Mouse (Mus musculus): ENCODE results near the gene Dync1i1.

Gene Dync1i1

DNA sequence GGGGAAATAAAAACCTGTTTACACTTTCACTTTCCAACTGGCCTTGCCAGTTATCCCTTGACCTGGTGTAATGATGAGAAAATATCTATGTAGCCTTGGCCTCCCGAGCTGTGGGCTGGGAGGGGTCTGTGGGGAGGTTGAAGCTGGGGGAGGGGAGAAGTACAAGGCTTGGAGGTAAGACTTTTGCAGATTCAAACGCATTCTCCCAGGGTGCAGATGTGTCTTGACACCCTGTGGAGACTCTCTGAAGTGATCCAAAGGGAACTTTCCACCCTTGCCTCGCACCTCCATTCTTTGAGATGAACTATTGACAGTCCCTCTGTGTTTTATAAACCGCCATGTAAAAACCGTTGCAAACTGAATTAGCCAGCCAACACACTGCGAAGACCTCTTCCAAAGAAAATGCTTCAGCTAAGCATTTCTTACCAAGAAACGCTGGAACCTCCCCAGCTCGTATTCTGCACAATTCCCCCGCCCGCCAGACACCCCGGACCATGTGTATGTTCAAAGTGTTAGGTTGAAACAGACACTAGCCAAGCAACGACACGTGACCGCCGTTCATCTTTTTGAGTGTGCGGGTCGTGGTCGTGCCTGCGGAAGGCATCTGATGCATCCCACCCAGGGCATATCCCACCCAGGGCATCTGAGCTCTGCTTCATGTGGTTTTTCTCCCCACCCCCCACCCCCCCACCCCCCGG lies 133.6 kb downstream of the Dync1i1 start:
- peak in 1 of 2 experiments; percentile 37 for DNase-seq

DNA sequence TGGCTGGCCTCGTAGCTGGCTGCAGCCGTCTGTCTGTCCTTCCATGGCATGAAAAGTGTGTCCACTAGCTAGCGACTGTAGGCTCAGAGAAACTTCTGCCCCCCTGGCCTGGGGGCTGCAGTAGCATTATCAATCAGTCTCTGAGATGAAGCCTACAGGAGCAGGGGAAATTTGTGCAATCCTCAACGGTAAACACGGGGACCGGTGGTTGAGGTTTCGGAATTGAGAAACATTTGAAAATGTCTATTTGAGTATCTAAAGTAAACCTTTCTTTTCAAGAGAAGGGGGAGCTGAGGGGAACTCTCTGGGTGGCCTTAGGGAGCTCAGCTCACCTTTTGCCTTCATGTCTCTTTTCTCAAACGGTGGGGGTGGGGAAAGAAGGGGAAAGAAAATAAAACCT lies 134.2 kb downstream of the Dync1i1 start:
- DNase-seq = no peak

DNA sequence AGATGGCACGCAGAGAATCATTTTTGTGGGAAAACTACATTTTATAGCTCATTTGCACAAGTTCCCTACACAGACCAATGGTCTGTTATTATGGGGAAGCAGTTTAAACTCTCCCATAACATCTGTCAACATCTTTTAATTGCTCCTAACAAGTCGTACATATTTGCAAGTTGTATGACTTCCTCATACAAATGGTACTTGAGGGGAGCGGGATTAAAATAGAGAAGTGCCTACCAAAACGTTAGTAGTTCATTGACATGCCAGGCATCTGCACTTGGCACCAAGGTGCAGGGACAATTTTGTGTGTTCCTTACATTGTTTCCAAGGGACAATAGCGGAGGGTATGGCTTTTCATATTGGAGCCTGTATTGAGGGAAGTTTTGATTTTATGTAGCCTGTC lies 140.7 kb downstream of the Dync1i1 start:
- DNase-seq = no peak

GRCm38 (mm10) chr6:5867221-5867620 lies 141.8 kb downstream of the Dync1i1 start:
- no peak for DNase-seq

DNA sequence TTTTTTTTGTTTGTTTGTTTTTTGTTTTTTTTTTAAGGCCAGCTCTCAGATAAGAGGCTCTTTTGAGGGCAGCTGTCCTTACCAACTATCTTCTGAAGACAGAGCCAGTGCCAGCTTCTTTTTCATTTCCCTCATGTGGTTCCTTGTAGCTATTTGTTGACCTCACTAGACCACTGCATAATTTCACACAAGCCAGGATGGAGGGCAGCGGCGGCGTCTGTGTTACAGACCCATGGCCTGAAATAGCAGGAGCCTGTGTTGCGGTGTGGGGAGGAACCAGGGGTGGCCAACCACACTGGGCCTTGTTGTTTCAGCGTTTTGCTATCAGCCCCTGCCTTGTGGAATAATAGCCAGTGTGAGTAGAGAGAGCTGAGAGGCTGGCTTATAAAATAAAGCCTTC lies 145.6 kb downstream of the Dync1i1 start:
- no peak for DNase-seq

- no peak for DNase-seq
These were observed 146.3 kb downstream of the Dync1i1 start for GRCm38 (mm10) chr6:5871581-5872298.

GRCm38 (mm10) chr6:5889341-5889740 lies 163.9 kb downstream of the Dync1i1 start:
- DNase-seq = peak; percentile 83 to 84

GRCm38 (mm10) chr6:5911295-5911694 lies 185.9 kb downstream of the Dync1i1 start:
- DNase-seq = no peak

DNA sequence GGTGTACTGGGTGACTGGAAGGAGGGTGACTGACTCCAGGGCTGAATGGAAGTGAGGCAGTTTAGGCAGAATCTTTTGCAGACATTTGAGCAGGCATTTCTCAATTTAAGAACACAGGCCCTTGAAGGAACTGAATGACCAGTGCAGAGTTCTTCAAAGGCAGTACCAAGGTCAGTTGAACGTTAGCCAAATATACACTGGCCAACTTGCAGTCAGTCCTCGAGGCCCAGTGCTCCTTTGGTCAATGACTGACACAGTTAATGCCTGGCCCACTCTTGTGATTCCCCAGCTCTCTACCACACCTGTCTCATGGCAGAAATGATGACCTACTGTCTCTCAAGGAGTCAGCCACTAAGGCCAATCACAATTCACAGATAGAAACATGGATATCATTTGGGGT lies 189.6 kb downstream of the Dync1i1 start:
- peak; percentile 62 to 76 for DNase-seq

- no peak for DNase-seq
These were observed 195.2 kb downstream of the Dync1i1 start for GRCm38 (mm10) chr6:5920670-5921069.

- DNase-seq = no peak
These were observed 197.2 kb downstream of the Dync1i1 start for GRCm38 (mm10) chr6:5922676-5923075.

DNA sequence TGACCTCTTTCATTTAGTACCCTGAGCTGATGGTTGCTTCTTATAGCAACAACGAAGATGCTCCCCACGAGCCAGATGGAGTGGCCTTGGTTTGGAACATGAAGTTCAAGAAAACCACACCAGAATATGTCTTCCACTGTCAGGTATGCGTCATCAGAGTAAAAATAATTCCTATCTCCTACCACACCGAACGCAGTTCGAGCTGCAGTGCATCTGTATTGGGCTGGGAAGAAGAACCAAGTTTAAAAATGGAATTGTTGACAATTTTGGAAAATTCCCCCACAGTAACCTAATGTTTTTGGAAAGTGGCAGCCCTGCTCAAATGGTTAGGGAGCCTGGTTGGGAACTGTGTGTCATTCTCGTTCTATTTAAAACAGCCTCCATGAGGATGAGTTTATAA lies 197.7 kb downstream of the Dync1i1 start:
- no peak for DNase-seq

GRCm38 (mm10) chr6:5930140-5930539 lies 204.7 kb downstream of the Dync1i1 start:
- no peak for DNase-seq

DNA sequence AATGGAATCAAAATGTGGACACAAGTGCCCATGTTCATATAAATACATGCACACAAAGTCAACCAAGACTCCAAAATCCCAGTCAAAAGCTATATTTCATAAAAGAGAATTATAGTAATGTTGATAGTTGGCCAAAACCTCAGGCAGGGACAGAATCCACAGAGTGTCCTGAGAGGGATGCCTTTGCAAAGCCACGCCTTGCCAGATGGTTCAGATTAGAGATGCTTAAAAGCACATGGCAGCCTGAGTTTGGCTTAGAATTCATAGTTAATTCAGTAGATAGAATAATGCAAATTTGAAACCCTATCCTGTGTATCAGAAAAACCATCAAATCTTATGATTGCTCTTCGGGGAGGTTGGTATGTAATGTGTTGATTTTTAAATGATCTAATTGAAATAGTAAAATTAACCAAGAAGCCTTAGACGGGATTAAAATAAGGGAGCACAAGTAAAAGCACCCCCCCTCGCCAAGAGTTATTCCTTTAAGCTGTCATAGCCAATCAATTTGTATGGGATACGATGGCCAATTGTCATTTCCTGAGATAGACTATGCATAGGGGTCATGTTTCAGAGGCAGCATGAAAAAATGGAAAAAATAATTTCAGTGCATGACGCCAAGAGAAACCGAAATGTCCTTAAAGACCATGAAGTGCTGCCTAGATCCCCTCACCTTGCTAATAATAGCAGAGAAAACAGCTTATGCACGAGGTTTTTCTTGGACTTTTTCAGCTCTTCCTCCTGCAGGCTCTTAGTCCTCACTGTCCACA lies 210.3 kb downstream of the Dync1i1 start:
- no peak for DNase-seq

DNA sequence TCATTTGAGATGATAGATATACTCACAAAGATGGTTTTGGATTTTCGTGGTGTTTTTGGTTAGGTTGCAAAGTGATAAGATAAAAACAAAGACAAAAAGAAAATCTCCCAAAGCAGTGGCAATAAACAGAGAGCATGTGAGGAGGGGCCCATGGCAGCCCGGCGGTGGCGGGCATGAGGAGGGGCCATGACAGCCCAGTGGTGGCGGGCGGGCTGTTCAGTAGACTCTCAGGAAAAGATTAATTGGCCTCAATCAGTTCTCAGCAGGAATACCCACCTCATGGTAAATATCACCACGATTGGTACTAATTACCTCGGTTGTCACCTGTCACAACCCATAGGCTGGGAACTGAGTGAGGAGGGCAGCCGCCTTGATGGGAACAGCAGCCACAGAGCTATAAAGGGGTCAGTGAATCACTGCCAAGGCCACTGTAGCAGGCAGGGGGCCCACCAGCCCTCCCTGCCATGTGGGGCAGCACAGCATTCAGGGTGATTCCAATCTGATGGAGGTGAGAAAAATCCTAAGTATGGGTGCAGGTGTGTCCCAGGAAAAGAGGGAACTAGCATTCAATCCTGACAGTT lies 224.5 kb downstream of the Dync1i1 start:
- DNase-seq = no peak

DNA sequence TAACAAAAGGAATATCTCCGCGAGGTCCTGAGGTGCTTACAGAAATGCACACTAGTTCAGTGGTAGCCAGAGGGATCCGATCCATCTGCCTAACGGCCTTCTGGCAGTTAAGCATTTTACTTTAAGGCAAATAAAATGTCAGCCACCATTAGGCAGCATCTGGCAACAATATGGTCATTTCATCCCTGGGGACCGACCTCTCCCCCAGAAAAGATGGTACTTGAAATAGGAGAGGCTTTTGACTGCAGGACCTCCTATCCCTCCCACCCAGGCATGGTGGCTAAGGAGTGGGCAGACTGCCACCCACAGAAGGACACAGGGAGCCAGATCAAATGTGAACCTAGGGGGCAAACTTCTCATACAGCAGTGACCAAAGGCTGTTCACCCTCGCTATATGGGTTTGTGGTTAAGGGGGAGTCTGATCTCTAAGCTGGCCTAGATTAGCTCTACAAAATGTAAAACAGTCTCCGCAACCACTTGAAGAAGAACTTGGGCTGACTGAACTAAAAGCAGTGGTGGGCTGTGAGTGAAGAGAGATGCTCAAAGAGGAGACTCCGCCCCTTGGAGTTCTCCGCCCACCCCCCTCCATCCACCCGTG lies 231.0 kb downstream of the Dync1i1 start:
- no peak for DNase-seq

DNA sequence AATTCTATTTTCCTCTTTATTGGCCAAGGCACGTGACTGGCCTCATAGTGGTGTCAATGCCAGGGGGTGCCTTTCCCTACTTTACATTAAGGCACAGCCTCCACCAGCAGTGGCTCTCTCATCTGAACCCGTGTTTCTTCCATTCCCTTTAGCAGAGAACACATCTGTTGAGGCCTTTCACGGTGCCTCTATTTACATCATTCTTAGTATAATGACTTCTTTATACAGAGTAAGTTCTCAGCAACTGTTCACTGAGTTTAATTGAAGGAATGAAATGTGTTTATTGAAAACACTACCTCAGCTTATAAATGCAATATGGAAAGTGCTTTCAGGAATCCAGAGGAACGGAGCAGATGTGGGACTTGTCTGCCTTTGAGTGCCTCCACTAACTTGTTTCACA lies 235.3 kb downstream of the Dync1i1 start:
- no peak for DNase-seq

GRCm38 (mm10) chr6:5961960-5962359 lies 236.5 kb downstream of the Dync1i1 start:
- no peak for DNase-seq

- no peak for DNase-seq
These were observed 240.9 kb downstream of the Dync1i1 start for GRCm38 (mm10) chr6:5966376-5966775.

- DNase-seq = no peak
These were observed 241.5 kb downstream of the Dync1i1 start for GRCm38 (mm10) chr6:5966806-5967445.

- DNase-seq = no peak
These were observed 242.1 kb downstream of the Dync1i1 start for GRCm38 (mm10) chr6:5967545-5967944.

DNA sequence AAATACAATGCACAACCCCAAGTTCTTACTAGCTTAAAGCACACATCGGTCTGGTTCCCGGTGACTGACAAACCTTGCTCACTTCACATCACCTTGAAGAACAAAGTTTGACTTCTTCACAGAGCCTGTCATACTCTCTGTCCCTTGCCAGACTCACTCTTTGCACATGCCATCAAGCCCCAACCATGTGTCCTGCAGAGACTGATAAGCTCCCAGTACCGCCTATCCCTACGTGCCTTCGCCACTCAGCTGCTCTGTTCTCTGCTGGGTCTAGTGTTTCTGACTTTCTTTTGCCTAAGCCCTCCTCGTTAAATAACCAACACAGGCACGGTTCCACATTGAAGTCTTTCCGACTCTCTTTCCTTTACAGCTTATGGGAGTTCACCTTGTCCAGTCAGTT lies 244.2 kb downstream of the Dync1i1 start:
- no peak for DNase-seq
